Mouse (Mus musculus): ENCODE measurements around the gene Osbpl10. TPM values are rescaled to one million over a fixed set of nuclear protein-coding genes. Genes with fewer than 3 reads are reported as not detected.
"Not testable (repeated sequence)": the region's sequence is repeated elsewhere in the genome, so short reads cannot be mapped to it uniquely, and the experiment has no call there.

Gene Osbpl10
- polyA plus RNA-seq, 1 experiment = 27.5 TPM

GRCm38 (mm10) chr9:114956945-114957344, 21.4 kb upstream of the Osbpl10 start:
- H3K36me3 ChIP-seq (ENCODE audit: control insufficient read depth, insufficient read depth, low read length) = no peaks in the 10 kb centered on the region
- H3K27ac ChIP-seq (ENCODE audit: insufficient read depth, low read depth, low read length) = no peak overlapping the region
- WGBS = 24% methylated on average over 5 of the region's 5 CpGs
- no peak overlapping the region for H3K4me3 ChIP-seq (ENCODE audit: low read depth, low read length)
- no peaks in the 10 kb centered on the region for H3K27me3 ChIP-seq (ENCODE audit: control insufficient read depth, insufficient read depth, low read length)
- peaks cover 16% of the 10 kb centered on the region for H3K4me1 ChIP-seq (ENCODE audit: control insufficient read depth, insufficient read depth, insufficient read length, low read length)
- no peak for TF ChIP-seq CTCF (IDR thresholded peaks at IDR 0.05; ENCODE audit: extremely low read depth, insufficient read length, insufficient replicate concordance, low read depth, low read length)
- no peak for TF ChIP-seq POLR2A (IDR thresholded peaks at IDR 0.05; ENCODE audit: low read depth, low read length)

- TF ChIP-seq CTCF (IDR thresholded peaks at IDR 0.05; ENCODE audit: extremely low read depth, insufficient read length, insufficient replicate concordance, low read depth, low read length) (no peak), POLR2A (IDR thresholded peaks at IDR 0.05; ENCODE audit: low read depth, low read length) (no peak)
- no peaks in the 10 kb centered on the region for H3K27me3 ChIP-seq (ENCODE audit: control insufficient read depth, insufficient read depth, low read length)
- H3K36me3 ChIP-seq (ENCODE audit: control insufficient read depth, insufficient read depth, low read length) = no peaks in the 10 kb centered on the region
- H3K27ac ChIP-seq (ENCODE audit: insufficient read depth, low read depth, low read length) = peak overlapping the region; percentile 43; the same call in 1 of the 2 replicates
- peaks cover 10% of the 10 kb centered on the region for H3K4me1 ChIP-seq (ENCODE audit: control insufficient read depth, insufficient read depth, insufficient read length, low read length)
- no peak overlapping the region for H3K4me3 ChIP-seq (ENCODE audit: low read depth, low read length)
- WGBS = 22% methylated on average over 4 of the region's 4 CpGs
Observed at GRCm38 (mm10) chr9:114960043-114960789, 18.2 kb upstream of the Osbpl10 start.

- 45% methylated on average over 6 of the region's 6 CpGs for WGBS
- peaks cover 6% of the 10 kb centered on the region for H3K4me1 ChIP-seq (ENCODE audit: control insufficient read depth, insufficient read depth, insufficient read length, low read length)
- no peak overlapping the region for H3K27ac ChIP-seq (ENCODE audit: insufficient read depth, low read depth, low read length)
- no peak for TF ChIP-seq CTCF (IDR thresholded peaks at IDR 0.05; ENCODE audit: extremely low read depth, insufficient read length, insufficient replicate concordance, low read depth, low read length)
- TF ChIP-seq POLR2A (IDR thresholded peaks at IDR 0.05; ENCODE audit: low read depth, low read length) = no peak
- H3K36me3 ChIP-seq (ENCODE audit: control insufficient read depth, insufficient read depth, low read length) = no peaks in the 10 kb centered on the region
- H3K4me3 ChIP-seq (ENCODE audit: low read depth, low read length) = no peak overlapping the region
- no peaks in the 10 kb centered on the region for H3K27me3 ChIP-seq (ENCODE audit: control insufficient read depth, insufficient read depth, low read length)
Observed at GRCm38 (mm10) chr9:114960844-114961243, 17.5 kb upstream of the Osbpl10 start.

DNA sequence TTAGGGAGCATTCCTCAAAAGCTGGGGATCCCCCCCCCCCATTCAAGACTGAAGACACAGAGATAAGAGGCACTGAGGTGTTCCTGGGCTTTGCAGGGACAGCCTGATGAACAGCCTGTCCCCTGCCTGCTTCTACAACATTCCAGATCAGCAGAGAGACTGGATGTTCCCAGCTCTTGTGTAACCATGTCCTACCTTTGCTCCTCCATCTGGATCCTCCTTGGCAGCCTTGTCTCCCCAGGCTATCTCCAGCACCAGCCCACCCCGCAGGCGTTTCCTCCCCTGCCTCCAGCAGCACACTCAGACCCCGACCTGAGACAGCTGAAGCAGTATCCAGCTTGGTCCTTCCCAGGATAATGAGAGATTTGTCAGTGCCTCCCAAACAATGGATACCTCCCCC, 14.3 kb upstream of the Osbpl10 start:
- WGBS = 69% methylated on average over 3 of the region's 3 CpGs
- H3K36me3 ChIP-seq (ENCODE audit: control insufficient read depth, insufficient read depth, low read length) = no peaks in the 10 kb centered on the region
- no peak for TF ChIP-seq POLR2A (IDR thresholded peaks at IDR 0.05; ENCODE audit: low read depth, low read length)
- no peak for TF ChIP-seq CTCF (IDR thresholded peaks at IDR 0.05; ENCODE audit: extremely low read depth, insufficient read length, insufficient replicate concordance, low read depth, low read length)
- H3K27ac ChIP-seq (ENCODE audit: insufficient read depth, low read depth, low read length) = no peak overlapping the region
- no peaks in the 10 kb centered on the region for H3K27me3 ChIP-seq (ENCODE audit: control insufficient read depth, insufficient read depth, low read length)
- H3K4me3 ChIP-seq (ENCODE audit: low read depth, low read length) = no peak overlapping the region
- peaks cover 6% of the 10 kb centered on the region for H3K4me1 ChIP-seq (ENCODE audit: control insufficient read depth, insufficient read depth, insufficient read length, low read length)

DNA sequence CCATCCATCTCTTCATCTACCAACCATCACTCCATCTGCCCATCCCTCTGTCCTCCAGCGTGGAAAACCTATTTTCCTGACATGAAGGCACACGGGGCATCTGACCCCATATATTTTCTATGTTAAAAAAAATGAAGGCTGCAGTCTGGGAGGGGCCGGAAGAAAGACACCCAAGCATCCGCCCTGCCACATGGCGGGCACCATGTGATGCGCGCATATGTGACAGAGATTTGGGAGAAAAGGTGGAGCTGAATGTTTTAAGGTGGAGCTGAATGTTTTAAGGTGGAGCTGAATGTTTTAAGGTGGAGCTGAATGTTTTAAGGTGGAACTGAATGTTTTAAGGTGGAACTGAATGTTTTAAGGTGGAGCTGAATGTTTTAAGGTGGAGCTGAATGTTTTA, 12.1 kb upstream of the Osbpl10 start:
- H3K27me3 ChIP-seq (ENCODE audit: control insufficient read depth, insufficient read depth, low read length); H3K36me3 ChIP-seq (ENCODE audit: control insufficient read depth, insufficient read depth, low read length); H3K4me3 ChIP-seq (ENCODE audit: low read depth, low read length); H3K27ac ChIP-seq (ENCODE audit: insufficient read depth, low read depth, low read length); H3K4me1 ChIP-seq (ENCODE audit: control insufficient read depth, insufficient read depth, insufficient read length, low read length): not testable (repeated sequence)
- 90% methylated on average over 7 of the region's 7 CpGs for WGBS

DNA sequence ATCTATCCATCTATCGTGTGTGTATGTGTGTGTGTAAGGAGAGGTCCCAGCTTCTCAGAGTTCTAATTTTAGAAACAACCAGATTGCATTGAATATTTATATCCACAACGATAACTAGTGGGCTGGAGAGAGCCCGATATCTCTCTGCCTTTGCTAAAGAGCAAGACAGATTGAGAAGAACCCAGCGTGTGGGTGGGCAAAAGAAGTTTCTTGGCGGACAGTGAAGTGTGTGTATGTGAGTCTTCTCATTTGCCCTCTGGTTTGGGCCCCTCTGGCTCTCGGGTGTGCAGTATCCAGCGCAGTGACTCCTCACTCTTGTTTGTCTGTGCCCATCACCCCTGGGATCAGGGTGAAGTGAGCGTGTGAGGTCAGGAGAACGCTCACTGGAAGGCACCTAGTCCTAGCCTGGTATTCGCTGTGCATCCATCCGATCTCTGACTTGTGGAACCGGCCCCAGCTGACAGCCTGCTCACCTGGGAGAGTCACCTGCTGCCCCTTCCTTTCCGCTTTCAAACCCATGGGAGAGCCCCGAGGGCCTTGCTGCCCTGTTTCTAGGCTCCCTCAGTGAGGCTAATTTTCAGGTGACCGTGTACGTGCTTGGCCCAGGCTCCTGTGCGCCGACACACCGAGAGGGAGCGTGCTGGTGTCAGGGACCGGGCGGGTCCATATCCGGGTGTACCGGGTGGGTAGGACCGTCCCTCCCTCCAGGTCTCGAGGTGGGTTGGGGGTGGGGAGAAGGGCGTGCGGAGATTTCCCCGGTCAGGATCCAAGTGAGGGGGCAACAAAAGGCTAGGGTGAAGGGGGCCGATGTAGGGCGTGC, 698 bp upstream of the Osbpl10 start:
- no peaks in the 10 kb centered on the region for H3K27me3 ChIP-seq (ENCODE audit: control insufficient read depth, insufficient read depth, low read length)
- no peak overlapping the region for H3K27ac ChIP-seq (ENCODE audit: insufficient read depth, low read depth, low read length)
- H3K4me3 ChIP-seq (ENCODE audit: low read depth, low read length) = peak overlapping the region; percentile 97
- peaks cover 7% of the 10 kb centered on the region for H3K4me1 ChIP-seq (ENCODE audit: control insufficient read depth, insufficient read depth, insufficient read length, low read length)
- WGBS = 16% methylated on average over 31 of the region's 31 CpGs
- no peak; the same call in 1 of the 2 replicates for TF ChIP-seq POLR2A (IDR thresholded peaks at IDR 0.05; ENCODE audit: low read depth, low read length)
- no peak for TF ChIP-seq CTCF (IDR thresholded peaks at IDR 0.05; ENCODE audit: extremely low read depth, insufficient read length, insufficient replicate concordance, low read depth, low read length)
- no peaks in the 10 kb centered on the region for H3K36me3 ChIP-seq (ENCODE audit: control insufficient read depth, insufficient read depth, low read length)

DNA sequence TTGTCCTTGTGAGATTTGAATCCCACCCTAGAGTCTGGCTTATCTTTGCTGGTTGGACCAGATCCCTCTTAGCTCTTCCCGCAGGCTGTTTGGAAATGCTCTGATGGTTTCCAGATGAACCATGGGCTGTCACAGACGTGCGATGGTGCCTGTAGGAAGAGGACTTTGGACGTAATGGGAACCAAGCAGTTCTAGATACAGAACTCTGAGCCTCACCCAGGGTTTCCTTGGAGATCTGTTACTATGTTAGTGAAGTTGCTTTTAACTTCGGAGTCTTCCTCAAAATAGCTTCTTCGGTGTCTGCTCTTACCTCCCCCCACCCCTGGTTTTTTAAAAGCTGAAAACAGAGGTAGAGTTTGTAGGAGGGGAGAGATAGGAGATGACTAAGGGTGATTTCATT, 1.6 kb downstream of the Osbpl10 start:
- Histone ChIP-seq H3K36me3 (ENCODE audit: control insufficient read depth, insufficient read depth, low read length) (no peaks in the 10 kb centered on the region), H3K4me1 (ENCODE audit: control insufficient read depth, insufficient read depth, insufficient read length, low read length) (peaks cover 7% of the 10 kb centered on the region), H3K27me3 (ENCODE audit: control insufficient read depth, insufficient read depth, low read length) (no peaks in the 10 kb centered on the region), H3K27ac (ENCODE audit: insufficient read depth, low read depth, low read length) (no peak overlapping the region), H3K4me3 (ENCODE audit: low read depth, low read length) (no peak overlapping the region; the same call in 1 of the 2 replicates)
- 33% methylated on average over 6 of the region's 6 CpGs for WGBS
- TF ChIP-seq CTCF (IDR thresholded peaks at IDR 0.05; ENCODE audit: extremely low read depth, insufficient read length, insufficient replicate concordance, low read depth, low read length) = no peak
- no peak for TF ChIP-seq POLR2A (IDR thresholded peaks at IDR 0.05; ENCODE audit: low read depth, low read length)

Measured in small intestine, adult 2 months (tissue).